Mouse (Mus musculus) adrenal gland, adult 2 months (tissue): Measurements from ENCODE around the gene Snd1. TPM values are rescaled to one million over a fixed set of nuclear protein-coding genes. Genes with fewer than 3 reads are reported as not detected.

Source experiments
- DNase-seq: peaks from one replicate; pipeline ENCODE4 v3.0.0; 2021
- polyA plus RNA-seq: library from polyadenylated mRNA; depleted of rRNA; stranded (reverse); fragments of >200 nt; gene quantifications from 2 replicates; pipeline ENCODE4 v1.2.3, GENCODE M21; 2012
- total RNA-seq, 2 experiments: library from RNA; stranded (reverse); gene quantifications; 2 replicates each; pipeline ENCODE4 v1.2.3; 2021

Gene Snd1
- total and polyA plus RNA-seq, 3 experiments: 127 to 155 (median 145) TPM

- no peak for DNase-seq
Observed at GRCm38 (mm10) chr6:28803678-28804279, 328.8 kb downstream of the Snd1 start.

- no peak for DNase-seq
Observed at GRCm38 (mm10) chr6:28804751-28805150, 329.8 kb downstream of the Snd1 start.

- no peak for DNase-seq
Observed at GRCm38 (mm10) chr6:28813057-28813456, 338.1 kb downstream of the Snd1 start.

- no peak for DNase-seq
Observed at GRCm38 (mm10) chr6:28814895-28815294, 340.0 kb downstream of the Snd1 start.

GRCm38 (mm10) chr6:28817039-28817438 is 342.1 kb downstream of the Snd1 start:
- DNase-seq: no peak

GRCm38 (mm10) chr6:28819509-28820358 is 344.8 kb downstream of the Snd1 start:
- DNase-seq: no peak

- DNase-seq: no peak
Observed at GRCm38 (mm10) chr6:28822296-28822695, 347.4 kb downstream of the Snd1 start.

- no peak for DNase-seq
Observed at GRCm38 (mm10) chr6:28823375-28823774, 348.4 kb downstream of the Snd1 start.

GRCm38 (mm10) chr6:28823802-28824201 is 348.9 kb downstream of the Snd1 start:
- peak; percentile 83 for DNase-seq

- no peak for DNase-seq
Observed at GRCm38 (mm10) chr6:28825894-28826293, 351.0 kb downstream of the Snd1 start.

GRCm38 (mm10) chr6:28826689-28827389 is 351.9 kb downstream of the Snd1 start:
- peak; percentile 52 for DNase-seq

- no peak for DNase-seq
Observed at GRCm38 (mm10) chr6:28827565-28827964, 352.6 kb downstream of the Snd1 start.

GRCm38 (mm10) chr6:28828593-28828992 is 353.7 kb downstream of the Snd1 start:
- peak; percentile 83 for DNase-seq

- DNase-seq: peak; percentile 48
Observed at GRCm38 (mm10) chr6:28830306-28830705, 355.4 kb downstream of the Snd1 start.

- DNase-seq: no peak
Observed at GRCm38 (mm10) chr6:28831011-28831853, 356.3 kb downstream of the Snd1 start, which contains the start of gene Lrrc4. Gene Lrrc4, minus strand, starts transcription at chr6:28831747.

- peak; percentile 72 for DNase-seq
Observed at GRCm38 (mm10) chr6:28831854-28832750, 357.2 kb downstream of the Snd1 start.

GRCm38 (mm10) chr6:28832751-28833291 is 357.9 kb downstream of the Snd1 start:
- peak; percentile 77 for DNase-seq

GRCm38 (mm10) chr6:28833380-28833822 is 358.5 kb downstream of the Snd1 start:
- peak; percentile 76 for DNase-seq

GRCm38 (mm10) chr6:28834046-28834445 is 359.1 kb downstream of the Snd1 start:
- no peak for DNase-seq

GRCm38 (mm10) chr6:28836600-28836999 is 361.7 kb downstream of the Snd1 start:
- no peak for DNase-seq
